19 mouse cellular contexts compared by ENCODE assay signal in genomic region chr1:172828975-172829374, GRCm38 (mm10).
DNase-seq lines count a peak whose midpoint lies in the region; ATAC-seq and TF ChIP-seq lines count a peak whose summit lies in the region.
"Had no signal": no experiment of that assay in that cellular context is flagged by ENCODE, and none has a peak within 500 bp of the region (broad histone marks: within the 10 kb centered on the region; RNA-seq: fewer than 3 reads in every experiment).

No protein-coding gene starts in this region.

- H3K27ac ChIP-seq in lung, postnatal 0 days (ENCODE audit: low read length): no peak overlapping the region
- no peak overlapping the region for H3K27ac ChIP-seq in midbrain, embryonic 14.5 days (replicated peaks; ENCODE audit: low read depth, low read length)
- H3K27ac ChIP-seq: embryonic facial prominence, embryonic 10.5 days; embryonic facial prominence, embryonic 12.5 days; forebrain, embryonic 13.5 days; forebrain, embryonic 15.5 days had no signal

- H3K9ac ChIP-seq in lung, postnatal 0 days (replicated peaks; ENCODE audit: low read depth): no peak overlapping the region
- no peak overlapping the region for H3K9ac ChIP-seq in midbrain, embryonic 14.5 days (replicated peaks; ENCODE audit: low read length)
- H3K9ac ChIP-seq: embryonic facial prominence, embryonic 12.5 days; forebrain, embryonic 13.5 days; forebrain, embryonic 15.5 days had no signal

- peak; percentile 14 for DNase-seq in lung, postnatal 0 days (ENCODE audit: low spot score)
- DNase-seq in lung, adult 2 months: no peak
- peak; percentile 6 for DNase-seq in lung, postnatal 14 days
- peak; percentile 52 for DNase-seq in lung, postnatal 36 days
- no peak for DNase-seq in cerebellum, postnatal 4 days (ENCODE audit: low spot score in 2 of 2)
- no peak for DNase-seq in midbrain, embryonic 14.5 days
- DNase-seq: adrenal gland, adult 2 months; adrenal gland, postnatal 10 days; adrenal gland, postnatal 25 days; cerebellum, adult 11 months; cerebellum, adult 18-20 months; cerebellum, adult 8-10 months; cerebellum, adult 9-11 months; cerebellum, postnatal 14 days; cerebellum, postnatal 36 days had no signal

- no peaks in the 10 kb centered on the region for H3K4me1 ChIP-seq in lung, postnatal 0 days (ENCODE audit: insufficient read depth, low read depth, low read length)
- H3K4me1 ChIP-seq in lung, adult 2 months (ENCODE audit: control insufficient read depth, insufficient read depth, low read length): peaks cover 5% of the 10 kb centered on the region
- H3K4me1 ChIP-seq in midbrain, embryonic 14.5 days (ENCODE audit: control insufficient read depth, insufficient read depth, low read length): no peaks in the 10 kb centered on the region
- H3K4me1 ChIP-seq: embryonic facial prominence, embryonic 10.5 days; embryonic facial prominence, embryonic 12.5 days; forebrain, embryonic 13.5 days; forebrain, embryonic 15.5 days had no signal

- no peaks in the 10 kb centered on the region for H3K36me3 ChIP-seq in lung, postnatal 0 days (ENCODE audit: insufficient read depth, low read length)
- no peaks in the 10 kb centered on the region for H3K36me3 ChIP-seq in midbrain, embryonic 14.5 days (ENCODE audit: control insufficient read depth, insufficient read depth, low read length)
- H3K36me3 ChIP-seq: embryonic facial prominence, embryonic 10.5 days; embryonic facial prominence, embryonic 12.5 days; forebrain, embryonic 15.5 days had no signal

- peak; percentile 71 for TF ChIP-seq EP300 in lung, postnatal 0 days (IDR thresholded peaks at IDR 0.05)

- no peak overlapping the region for H3K4me3 ChIP-seq in lung, postnatal 0 days (ENCODE audit: low read depth, low read length)
- H3K4me3 ChIP-seq in lung, adult 2 months (replicated peaks; ENCODE audit: extremely low read depth, low read depth, low read length): no peak overlapping the region
- H3K4me3 ChIP-seq in midbrain, embryonic 14.5 days (replicated peaks; ENCODE audit: low read depth, low read length): no peak overlapping the region
- H3K4me3 ChIP-seq: embryonic facial prominence, embryonic 10.5 days; embryonic facial prominence, embryonic 12.5 days; forebrain, embryonic 13.5 days; forebrain, embryonic 15.5 days had no signal

- ATAC-seq in lung, postnatal 0 days: peak; percentile 40; the same call in 1 of the 2 replicates
- no peak for ATAC-seq in midbrain, embryonic 14.5 days (ENCODE audit: low FRiP score, low TSS enrichment)
- ATAC-seq: forebrain, embryonic 13.5 days; forebrain, embryonic 15.5 days had no signal

- no peaks in the 10 kb centered on the region for H3K27me3 ChIP-seq in lung, postnatal 0 days (replicated peaks; ENCODE audit: insufficient read depth, low read length)
- no peaks in the 10 kb centered on the region for H3K27me3 ChIP-seq in midbrain, embryonic 14.5 days (ENCODE audit: control insufficient read depth, insufficient read depth, low read length)
- H3K27me3 ChIP-seq: embryonic facial prominence, embryonic 12.5 days; forebrain, embryonic 13.5 days; forebrain, embryonic 15.5 days had no signal

- H3K9me3 ChIP-seq in lung, postnatal 0 days (ENCODE audit: low read length): no peaks in the 10 kb centered on the region
- H3K9me3 ChIP-seq in midbrain, embryonic 14.5 days (ENCODE audit: control insufficient read depth, low read length): no peaks in the 10 kb centered on the region
- H3K9me3 ChIP-seq: embryonic facial prominence, embryonic 10.5 days; embryonic facial prominence, embryonic 12.5 days; forebrain, embryonic 13.5 days; forebrain, embryonic 15.5 days had no signal

- WGBS in lung, postnatal 0 days: 52% methylated on average over 2 of the region's 2 CpGs
- 54% methylated on average over 2 of the region's 2 CpGs for WGBS in lung, adult 2 months
- WGBS in midbrain, embryonic 14.5 days: 83% methylated on average over 2 of the region's 2 CpGs

- no peak for TF ChIP-seq CTCF in lung, postnatal 0 days (IDR thresholded peaks at IDR 0.05)
- TF ChIP-seq CTCF in lung, adult 2 months (IDR thresholded peaks at IDR 0.05; ENCODE audit: insufficient read depth, low read length): no peak

- no peak overlapping the region for H3K4me2 ChIP-seq in lung, postnatal 0 days (replicated peaks; ENCODE audit: low read depth, low read length)
- H3K4me2 ChIP-seq in midbrain, embryonic 14.5 days (ENCODE audit: low read length): no peak overlapping the region
- H3K4me2 ChIP-seq: embryonic facial prominence, embryonic 12.5 days; forebrain, embryonic 13.5 days; forebrain, embryonic 15.5 days had no signal

- no peak for TF ChIP-seq POLR2A in lung, adult 2 months (IDR thresholded peaks at IDR 0.05; ENCODE audit: borderline replicate concordance, extremely low read depth, low read depth, low read length)

Comparison
In these comparisons a context has a peak if more than half of its experiments do, and no peak if none do; other contexts are left out.
1. DNase-seq: peak in lung, postnatal 0 days (single experiment), lung, postnatal 14 days (single experiment) and lung, postnatal 36 days (single experiment); none in lung, adult 2 months (single experiment), cerebellum, postnatal 4 days (0 of 2) and midbrain, embryonic 14.5 days (single experiment).